Mouse (Mus musculus) lung, adult 2 months (tissue): ENCODE results near the gene Enthd1.

ENCODE experiments used
- CTCF ChIP-seq: fragments of 200-500 bp; IDR thresholded peaks from 2 replicates; pipeline ENCODE4 v1.5.1; 2011; ENCODE audit warnings: mild to moderate bottlenecking, low read length, control low read depth; ENCODE audit not compliant: insufficient read depth
- POLR2A ChIP-seq: fragments of 200-500 bp; IDR thresholded peaks from 2 replicates; pipeline ENCODE4 v1.6.1; 2011; ENCODE audit warnings: low read depth, mild to moderate bottlenecking, control low read depth, low read length, borderline replicate concordance; ENCODE audit errors: extremely low read depth

DNA sequence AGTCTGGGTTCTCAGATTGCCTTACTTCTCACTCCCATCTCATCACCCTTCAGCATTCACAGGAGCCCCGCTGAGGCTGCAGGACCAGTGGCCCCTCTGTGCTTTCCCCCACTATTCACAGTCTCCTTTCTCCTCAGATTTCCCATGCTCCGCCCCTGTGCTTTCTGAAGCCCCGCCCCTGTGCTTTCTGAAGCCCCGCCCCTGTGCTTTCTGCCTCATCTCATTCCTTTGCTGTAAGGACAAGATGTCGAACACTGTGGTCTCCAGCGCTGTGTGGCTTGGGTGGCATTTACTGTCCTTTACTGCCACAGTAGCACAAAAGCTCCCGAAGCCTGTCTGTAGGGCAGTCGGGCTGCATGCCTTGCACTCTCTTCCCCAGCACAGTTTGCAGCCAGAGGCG is 102.8 kb downstream of the Enthd1 start:
- TF ChIP-seq CTCF (no peak), POLR2A (no peak)
